Mouse (Mus musculus) left cerebral cortex, adult 8-10 months (tissue): ENCODE measurements around the gene Pnpla6. TPM values are rescaled to one million over a fixed set of nuclear protein-coding genes. Genes with fewer than 3 reads are reported as not detected.
A peak's percentile ranks its signal among the peaks of the same experiment; 100 is the strongest.

Experiments used
- DNase-seq, 2 experiments: peaks; one replicate each; pipeline ENCODE4 v3.0.0; 2022; ENCODE audit warnings: low spot score in 2 of 2
- total RNA-seq, 4 experiments: library from RNA; stranded (reverse); gene quantifications; 2 replicates each; pipeline ENCODE4 v1.2.4; 2022

Pnpla6 gene
- total RNA-seq, result 10 to 100 TPM; 62.6 to 70.7 (median 67.0) TPM

GRCm38 (mm10) chr8:3515260-3515671 lies at the start of gene Pnpla6:
Pnpla6 (plus strand) TSS chr8:3515384.
- peak; percentile 77 to 87 for DNase-seq

- peak; percentile 75 to 80 for DNase-seq
These were observed 47.9 kb upstream of the Pnpla6 start, which contains the start of gene Pex11g for GRCm38 (mm10) chr8:3467006-3467885. Pex11g (minus strand) TSS chr8:3467680.

GRCm38 (mm10) chr8:3467886-3468545 lies 47.2 kb upstream of the Pnpla6 start:
- no peak for DNase-seq

GRCm38 (mm10) chr8:3468838-3469237 lies 46.3 kb upstream of the Pnpla6 start:
- DNase-seq, result no peak

GRCm38 (mm10) chr8:3470562-3470961 lies 44.6 kb upstream of the Pnpla6 start, which contains the start of gene Tex45:
Tex45 (plus strand) TSS chr8:3470862.
- DNase-seq, result no peak

GRCm38 (mm10) chr8:3475715-3476429 lies 39.3 kb upstream of the Pnpla6 start:
- DNase-seq, result no peak

- no peak for DNase-seq
These were observed 34.9 kb upstream of the Pnpla6 start for GRCm38 (mm10) chr8:3480221-3480785.

GRCm38 (mm10) chr8:3481605-3482004 lies 33.6 kb upstream of the Pnpla6 start:
- DNase-seq, result no peak

- DNase-seq, result no peak
These were observed 32.9 kb upstream of the Pnpla6 start for GRCm38 (mm10) chr8:3482240-3482740.

GRCm38 (mm10) chr8:3483546-3483945 lies 31.6 kb upstream of the Pnpla6 start:
- no peak for DNase-seq

GRCm38 (mm10) chr8:3485192-3485591 lies 30.0 kb upstream of the Pnpla6 start:
- DNase-seq, result no peak

GRCm38 (mm10) chr8:3492901-3493844 lies 22.0 kb upstream of the Pnpla6 start, which contains the start of gene Zfp358:
Zfp358 (plus strand) TSS chr8:3493138.
- peak in 1 of 2 experiments; percentile 60 for DNase-seq

GRCm38 (mm10) chr8:3493845-3494208 lies 21.4 kb upstream of the Pnpla6 start:
- no peak for DNase-seq

GRCm38 (mm10) chr8:3495578-3496427 lies 19.4 kb upstream of the Pnpla6 start:
- no peak for DNase-seq

- no peak for DNase-seq
These were observed 18.8 kb upstream of the Pnpla6 start for GRCm38 (mm10) chr8:3496428-3496748.

GRCm38 (mm10) chr8:3498583-3498982 lies 16.6 kb upstream of the Pnpla6 start:
- DNase-seq, result no peak

GRCm38 (mm10) chr8:3499751-3500150 lies 15.4 kb upstream of the Pnpla6 start:
- DNase-seq, result no peak

GRCm38 (mm10) chr8:3500235-3501090 lies 14.7 kb upstream of the Pnpla6 start, which contains the start of gene Mcoln1:
Mcoln1 (plus strand) TSS chr8:3500457.
- peak; percentile 96 to 97 for DNase-seq
